Mouse (Mus musculus): ENCODE data around the gene Parp11.

Parp11 gene

DNA sequence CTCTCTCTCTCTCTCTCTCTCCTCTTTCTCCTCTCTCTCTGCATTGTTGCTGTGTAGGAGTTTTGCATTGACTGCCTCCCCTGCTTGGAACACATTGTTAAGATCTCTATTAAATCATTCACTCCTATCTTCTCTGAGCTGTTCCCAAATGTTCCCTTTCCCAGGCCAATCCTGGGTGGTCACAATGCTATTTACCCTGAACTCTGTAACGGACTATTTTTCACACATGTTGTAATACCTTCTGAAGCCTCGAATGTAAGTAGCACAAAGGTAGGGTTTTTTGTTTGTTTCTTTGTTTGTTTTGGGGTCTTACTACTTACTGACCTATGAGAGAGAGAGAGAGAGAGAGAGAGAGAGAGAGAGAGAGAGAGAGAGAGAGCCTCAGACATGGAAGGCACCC, 2.2 kb downstream of the Parp11 start:
- no peak for DNase-seq

DNA sequence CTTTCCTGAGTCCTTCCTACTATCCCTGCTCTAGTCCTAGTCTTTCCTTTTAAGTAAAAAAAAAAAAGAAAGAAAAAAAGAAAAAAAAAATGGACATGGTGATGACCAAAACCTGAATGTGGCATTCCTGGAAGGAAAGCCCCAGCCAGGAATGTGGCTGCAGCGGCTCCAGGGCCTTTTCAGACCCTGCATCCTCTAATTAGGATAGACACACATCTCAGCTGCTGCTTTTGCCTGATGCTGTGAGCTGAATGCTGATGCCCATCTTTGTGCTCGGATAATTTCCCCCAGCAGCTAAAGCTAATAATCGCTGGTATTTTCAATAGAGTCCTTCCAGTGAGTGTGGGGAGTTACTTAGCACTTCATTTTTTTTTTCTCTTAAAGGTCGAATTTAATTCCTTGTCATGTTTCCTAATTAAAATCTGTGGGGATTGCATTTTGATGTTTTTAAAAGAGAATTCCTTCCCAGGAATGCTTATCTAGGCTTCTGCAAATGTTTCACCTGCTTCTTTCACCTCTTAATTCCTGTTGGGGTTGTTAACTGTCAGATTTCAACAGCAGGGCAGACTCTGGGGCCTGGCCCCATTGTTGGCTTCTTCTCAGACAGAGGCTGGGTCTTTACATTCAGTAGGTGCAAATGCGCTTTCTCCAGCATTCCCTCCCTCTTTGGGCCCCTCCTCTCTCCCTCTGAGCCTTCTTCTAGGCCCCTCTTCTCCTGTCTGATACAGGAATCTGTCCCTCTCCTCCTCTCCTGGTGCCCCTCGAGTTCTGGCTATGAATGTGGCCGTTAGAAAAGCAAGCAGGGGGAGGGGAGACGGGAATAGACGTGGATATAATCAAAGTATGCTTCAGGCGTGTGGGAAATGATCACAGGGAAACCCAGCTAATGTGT, 3.1 kb downstream of the Parp11 start:
- peak; percentile 30 for DNase-seq

DNA sequence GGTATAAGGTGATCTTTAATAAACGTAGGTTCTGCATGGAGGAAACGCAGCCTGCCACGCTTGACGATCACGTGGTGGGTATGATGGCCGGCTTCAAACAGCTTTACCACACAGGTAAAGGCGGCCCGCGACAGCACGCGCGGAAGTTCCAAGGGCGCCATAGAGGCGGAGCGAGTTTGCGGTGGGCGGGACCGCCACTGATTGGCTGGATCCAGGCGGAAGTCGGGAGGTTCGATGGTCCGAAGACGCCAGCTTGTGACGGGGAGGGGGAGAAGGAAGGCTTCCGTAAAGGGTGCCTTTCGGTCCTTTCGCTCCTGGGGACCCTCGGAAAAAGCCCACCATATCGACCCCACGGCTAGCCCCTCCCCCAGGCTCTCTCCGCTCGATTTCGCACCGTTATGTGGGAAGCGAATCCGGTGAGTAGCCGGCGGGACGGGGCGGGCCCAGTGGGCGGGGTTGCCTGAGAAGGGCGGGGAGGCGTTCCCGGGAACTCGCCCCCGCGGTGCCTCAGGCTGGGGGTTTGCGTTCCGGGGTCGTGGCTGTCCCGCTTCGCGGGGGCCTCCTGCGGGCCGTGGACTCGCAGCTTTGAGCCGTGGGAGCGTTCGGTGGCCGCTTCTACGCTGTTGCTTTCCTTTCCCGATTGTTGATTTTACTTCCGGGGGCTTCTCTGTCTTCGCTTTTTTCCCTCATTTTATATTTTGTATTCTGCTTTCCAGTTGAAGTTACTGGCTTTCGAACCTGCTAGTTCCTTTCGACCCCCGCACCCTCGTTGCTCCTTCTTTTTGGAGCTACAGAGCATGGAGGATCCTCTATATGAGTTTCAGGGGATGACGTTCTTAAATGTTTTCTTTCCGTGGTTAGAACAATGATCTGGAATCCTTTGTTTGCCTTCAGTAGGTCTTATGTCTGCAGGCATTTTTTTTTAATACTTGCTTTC, 7.0 kb downstream of the Parp11 start:
- peak; percentile 88 for DNase-seq

DNA sequence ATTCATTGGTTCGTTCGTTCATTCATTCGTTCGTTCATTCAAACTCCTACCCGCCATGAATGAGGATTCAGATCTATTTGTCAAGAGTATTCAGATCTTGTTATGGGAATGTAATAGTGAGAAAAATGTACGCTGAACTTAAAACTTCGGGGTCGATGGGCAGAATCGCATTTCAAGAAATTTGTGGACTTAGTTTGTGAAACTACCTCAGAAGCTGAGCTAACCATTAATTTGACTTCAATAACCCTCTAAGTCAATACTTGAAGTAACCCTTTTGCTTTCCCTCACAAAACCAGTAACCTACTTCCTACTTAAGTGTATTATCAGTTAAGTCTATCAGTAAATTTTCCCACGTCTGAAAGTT, 7.7 kb downstream of the Parp11 start:
- no peak for DNase-seq

DNA sequence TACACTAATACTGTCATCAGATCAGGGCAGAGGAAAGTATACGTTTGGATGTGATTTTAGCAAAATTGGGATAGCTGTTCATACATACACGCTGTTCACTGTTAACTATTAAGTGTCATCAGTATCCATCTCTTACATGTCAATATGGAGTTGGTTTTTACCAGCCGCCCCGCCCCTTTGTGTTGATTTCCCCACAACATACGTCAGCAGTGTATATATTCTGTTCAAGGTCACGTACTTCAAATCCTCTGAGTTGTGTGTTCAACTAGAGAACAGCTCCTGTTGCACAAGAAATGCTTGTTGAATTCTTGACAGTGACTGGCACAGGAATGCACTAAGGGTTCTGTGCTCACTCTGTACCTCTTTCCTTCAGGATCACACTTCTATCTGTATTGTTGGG, 8.2 kb downstream of the Parp11 start:
- DNase-seq, result no peak

DNA sequence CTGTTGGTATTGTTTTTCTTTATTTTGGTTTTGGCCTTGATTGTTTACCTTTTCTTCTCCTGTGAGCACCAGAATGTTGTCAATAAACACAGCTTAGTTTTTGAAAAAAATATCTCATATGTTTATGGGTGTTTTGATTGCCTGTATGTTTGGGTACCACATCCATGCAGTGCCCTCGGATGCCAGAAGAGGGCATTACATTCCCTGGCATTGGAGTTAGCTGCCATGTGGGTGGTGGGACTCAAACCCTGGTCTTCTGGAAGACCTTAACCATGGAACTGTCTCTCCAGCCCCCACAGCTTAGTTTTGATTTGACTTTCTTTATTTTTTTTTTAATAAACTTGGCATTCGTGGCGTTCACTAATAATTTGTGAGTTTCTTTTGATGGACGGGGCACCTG, 8.8 kb downstream of the Parp11 start:
- DNase-seq, result no peak

DNA sequence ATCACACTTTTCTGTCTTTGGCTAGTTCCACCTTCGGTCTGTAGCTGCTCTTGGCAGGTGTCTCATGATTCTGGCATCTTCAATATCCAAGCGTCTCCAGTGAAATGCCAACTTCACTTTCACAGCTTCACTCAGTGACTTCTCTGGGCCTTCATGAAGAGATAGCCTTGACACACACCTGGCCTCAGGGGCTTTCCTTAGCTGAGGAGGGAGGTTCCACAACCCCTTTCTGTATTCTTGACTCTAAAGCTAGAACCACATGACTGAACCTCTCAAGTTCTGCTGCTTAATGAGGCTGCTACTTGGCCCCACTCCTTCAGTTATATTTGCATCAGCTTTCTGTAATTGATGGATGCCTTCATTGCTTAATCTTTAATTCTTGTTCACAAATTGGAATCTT, 10.1 kb downstream of the Parp11 start:
- DNase-seq, result no peak

DNA sequence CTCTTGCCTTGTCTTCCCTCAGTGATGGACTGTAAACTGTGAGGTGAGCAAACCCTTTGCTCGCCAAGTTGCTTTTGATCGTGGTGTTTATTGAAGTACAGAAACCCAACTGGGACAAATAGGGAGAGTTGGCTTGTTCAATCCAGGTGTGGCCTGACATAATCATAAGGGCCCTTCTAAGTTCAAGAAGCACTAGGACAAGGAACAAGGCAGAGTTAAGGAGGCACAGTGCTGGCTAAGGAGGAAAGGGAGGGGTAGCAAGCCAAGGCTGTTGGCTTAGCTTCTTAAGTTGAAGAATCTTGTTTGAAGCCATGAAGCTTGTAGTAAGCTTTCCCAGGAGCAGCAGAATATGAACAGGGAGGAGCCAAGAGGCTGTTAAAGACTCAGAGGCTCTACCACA, 13.1 kb downstream of the Parp11 start:
- DNase-seq, result no peak

DNA sequence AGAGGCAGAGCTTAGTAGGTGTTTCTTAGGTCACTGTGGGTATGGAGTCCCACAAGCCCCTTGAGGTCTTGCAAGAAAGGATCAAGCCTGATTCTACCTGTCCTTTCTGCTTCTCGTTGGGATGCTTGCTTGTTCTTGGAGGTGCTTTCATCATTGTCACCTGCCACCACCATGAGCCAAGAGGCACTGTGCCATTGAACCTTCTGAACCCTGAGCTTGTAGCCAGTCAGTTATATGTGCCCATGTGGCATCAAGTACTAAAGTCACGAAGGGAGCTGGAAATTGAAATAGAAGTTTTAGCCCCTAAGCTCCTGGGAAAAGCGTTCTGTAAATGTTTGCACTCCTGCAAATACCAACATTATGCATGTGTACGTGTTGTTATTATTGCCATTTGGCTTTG, 14.9 kb downstream of the Parp11 start:
- no peak for DNase-seq

DNA sequence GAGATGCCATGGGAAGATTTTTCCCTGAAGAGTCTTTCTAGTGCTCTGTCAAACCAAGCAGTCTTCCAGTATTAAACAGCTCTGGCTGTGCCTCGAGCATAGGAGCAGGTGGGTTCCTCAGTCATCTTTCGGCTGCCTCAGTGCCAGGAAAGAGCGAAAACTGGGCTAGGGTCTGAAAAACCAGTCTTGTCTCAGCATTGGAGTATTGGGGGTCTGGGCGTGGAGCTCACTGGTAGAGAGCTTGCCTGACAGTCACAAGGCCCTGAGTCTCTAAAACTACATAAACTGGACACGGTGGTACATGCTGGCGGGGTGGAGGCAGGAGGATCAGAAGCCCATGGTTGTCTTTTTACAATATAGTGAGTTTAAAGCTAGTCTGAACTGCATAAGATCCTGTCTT, 15.6 kb downstream of the Parp11 start:
- no peak for DNase-seq

DNA sequence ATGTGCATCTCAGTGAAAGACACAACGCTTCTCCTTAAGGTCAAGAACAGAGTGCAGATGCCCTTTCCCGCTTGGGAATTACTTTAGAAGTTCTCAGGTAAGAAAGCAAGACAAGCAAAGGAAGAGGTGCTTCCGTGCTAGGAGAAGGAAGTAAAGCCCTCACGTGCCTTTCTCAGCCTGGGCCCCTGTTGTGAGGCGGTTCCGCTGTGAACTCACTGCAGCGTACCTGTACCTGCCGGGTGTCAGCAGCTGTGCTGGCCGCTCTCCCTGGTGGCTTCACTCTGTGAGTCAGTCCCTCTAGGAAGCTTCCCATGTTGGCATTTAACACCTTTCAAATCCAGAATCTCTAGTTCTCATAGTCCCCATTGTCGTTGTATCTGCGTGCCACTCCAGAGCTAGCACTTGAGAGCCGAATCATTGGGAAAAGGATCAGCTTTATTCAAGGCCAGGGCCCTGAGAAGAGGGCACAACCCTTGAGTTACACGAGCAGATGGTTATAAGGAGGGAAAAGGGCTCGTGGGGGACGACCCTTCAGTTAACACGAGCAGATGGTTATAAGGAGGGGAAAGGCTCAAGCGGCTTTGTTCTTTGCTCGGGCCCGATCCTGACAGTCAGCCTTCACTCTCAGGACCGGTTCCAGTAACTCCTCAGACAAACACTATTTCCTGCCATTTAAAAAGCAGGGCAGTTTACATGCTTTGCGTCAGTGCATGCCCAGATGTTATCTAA, 16.8 kb downstream of the Parp11 start:
- DNase-seq, result no peak

DNA sequence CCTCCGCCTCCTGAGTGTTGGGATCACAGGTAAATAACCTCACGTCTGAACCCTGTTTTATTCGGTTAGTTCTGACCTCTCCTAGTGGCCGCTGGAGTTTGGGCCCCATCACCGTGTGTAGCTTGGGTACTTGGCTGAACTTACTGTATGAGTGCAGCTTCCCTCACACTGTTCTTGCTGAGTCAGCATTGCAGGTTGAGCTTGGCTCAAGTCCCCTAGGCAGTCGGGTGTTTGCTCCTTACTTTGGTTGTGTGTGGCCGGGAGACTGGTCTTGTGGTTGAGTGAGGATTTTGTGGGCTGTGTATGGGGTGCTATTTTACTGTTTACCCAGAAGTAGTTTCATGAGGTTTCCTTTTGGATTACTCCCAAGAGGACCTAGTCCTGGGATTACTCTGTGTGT, 17.9 kb downstream of the Parp11 start:
- DNase-seq, result no peak

DNA sequence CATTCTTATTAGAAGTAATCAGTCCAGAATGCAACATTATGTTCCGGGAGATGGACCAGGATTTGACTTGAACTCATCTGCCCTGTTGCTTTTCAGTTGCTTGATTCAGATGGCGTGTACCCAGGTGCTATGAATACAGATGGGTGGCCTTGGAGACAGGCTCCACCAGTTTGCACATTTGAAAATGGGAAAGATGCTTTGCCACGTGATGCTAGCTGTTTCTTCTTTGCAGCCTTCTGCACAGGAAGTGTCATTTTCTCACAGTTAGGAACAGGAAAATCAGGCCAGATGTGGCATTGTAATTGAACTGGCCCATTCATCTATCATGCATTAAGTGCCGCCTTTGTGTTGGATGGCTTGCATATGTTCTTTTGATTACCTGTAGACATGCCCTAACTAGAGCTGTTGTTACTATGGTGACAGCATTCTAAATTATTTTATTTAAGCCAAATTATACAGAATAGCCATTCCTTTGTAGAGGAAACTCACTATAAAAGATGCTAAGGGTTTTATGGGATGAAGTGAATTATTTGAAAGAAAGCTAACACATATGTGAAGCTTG, 20.2 kb downstream of the Parp11 start:
- DNase-seq, result no peak

DNA sequence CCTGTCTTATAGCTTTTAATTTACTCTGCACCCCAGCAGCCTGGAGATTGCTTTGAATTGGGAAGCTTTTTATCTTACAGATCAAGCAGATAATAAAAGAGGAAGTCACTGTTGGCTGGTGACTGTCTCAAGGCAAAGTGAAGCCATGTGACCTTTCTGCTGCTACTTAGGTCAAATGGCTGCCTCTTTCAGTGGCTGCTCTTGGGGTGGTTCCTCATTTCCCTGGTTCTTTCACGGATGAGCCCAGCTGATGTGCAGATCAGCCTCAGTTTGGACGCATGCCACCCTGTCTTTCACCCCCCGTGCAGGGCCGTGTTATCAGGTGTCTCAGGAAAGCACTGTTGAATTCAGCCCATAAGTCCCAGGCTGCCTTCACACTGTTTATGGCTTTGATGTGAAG, 25.4 kb downstream of the Parp11 start:
- no peak for DNase-seq

DNA sequence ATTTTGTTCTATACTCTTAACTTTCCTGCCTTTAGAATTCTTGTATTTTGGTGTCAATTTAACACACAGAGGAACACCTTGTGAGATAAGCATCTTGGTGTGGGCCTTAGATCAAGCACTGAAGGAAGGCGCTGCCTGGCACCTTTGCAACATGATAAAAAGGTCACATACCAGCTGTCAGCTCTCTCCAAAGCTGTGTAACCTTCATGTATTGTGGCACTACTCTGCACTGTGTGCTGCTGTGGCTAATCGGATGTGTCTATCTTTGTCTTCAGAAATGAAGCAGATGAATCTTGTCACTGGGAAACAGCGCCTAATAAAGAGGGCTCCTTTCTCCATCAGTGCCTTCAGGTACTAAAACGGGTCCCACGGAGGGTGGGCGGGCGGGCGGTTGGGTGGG, 27.3 kb downstream of the Parp11 start:
- DNase-seq, result no peak

DNA sequence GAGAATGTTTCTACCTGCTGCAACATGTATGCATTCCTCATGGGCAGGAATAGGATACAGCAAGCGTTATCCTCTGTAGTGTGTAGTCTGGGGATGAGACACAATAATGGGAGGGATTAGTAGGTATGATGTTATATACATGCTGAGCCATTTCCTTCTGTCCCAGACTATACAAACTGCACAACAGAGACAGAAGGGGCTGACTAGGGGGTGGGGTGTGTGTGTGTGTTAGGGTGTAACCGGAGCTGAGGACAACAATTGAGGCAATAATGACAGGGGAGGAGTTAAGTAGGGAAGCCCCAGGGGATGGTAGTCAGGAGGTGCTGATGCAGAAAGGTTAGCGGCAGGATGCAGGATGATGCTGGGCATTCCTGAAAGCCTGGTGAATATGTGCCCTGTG, 28.6 kb downstream of the Parp11 start:
- no peak for DNase-seq

DNA sequence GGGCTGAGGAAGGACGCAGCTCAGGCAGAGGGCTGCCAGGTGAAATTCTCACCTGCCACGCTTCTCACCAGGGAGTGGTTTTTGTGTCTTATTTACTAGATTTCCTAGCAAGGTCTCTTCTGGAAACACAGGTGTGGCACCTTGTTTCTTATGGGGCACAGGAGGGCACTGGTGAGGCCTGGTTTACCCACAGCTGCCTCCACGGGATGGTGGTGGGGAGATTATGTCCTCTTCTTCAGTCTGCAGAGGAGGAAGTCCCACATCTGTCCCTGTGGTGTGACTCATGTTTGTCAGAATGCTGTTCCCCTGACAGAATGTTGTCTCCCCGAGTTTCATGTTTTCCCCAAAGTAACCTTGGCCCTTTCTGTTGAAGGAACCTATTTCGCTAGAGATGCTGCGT, 44.4 kb downstream of the Parp11 start:
- no peak for DNase-seq

DNA sequence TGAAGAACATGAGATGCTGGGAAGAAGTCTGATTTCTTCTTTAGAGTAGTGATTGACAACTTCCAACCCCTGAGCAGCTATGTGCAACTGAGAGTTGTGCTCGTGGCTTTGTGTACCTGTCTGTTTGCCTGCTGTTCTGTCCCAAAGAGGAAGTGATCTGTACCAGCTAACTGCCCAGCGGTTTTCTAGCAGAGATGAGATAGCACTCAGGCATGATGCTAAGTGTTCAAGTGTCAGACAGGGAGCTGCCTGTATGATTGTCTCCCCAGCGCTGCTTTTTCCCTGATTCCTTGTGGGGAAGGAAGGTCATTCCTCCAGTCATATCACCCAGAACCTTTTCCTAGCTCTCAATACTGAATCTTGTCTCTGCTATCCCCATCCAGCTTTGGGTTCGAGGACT, 45.9 kb downstream of the Parp11 start:
- DNase-seq, result no peak

DNA sequence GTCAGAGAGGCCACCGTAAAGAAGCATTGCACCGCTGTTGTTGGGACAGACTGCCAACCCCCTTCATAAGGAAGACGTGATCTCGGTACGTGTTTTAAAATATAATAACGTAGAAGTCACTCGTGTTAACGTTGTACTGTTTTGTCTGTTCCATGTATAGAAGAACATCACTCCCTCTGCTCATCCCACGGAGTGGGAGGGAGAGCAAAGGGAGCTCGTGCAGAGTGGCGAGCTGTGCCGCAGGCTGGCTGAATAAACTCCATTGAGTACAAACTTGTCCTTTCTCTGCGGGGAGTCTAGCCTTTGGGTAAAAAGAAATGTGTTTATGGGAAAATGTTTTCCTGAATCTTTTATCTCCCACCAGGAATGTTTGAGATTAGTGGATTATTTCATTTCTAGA, 47.1 kb downstream of the Parp11 start:
- DNase-seq, result no peak

DNA sequence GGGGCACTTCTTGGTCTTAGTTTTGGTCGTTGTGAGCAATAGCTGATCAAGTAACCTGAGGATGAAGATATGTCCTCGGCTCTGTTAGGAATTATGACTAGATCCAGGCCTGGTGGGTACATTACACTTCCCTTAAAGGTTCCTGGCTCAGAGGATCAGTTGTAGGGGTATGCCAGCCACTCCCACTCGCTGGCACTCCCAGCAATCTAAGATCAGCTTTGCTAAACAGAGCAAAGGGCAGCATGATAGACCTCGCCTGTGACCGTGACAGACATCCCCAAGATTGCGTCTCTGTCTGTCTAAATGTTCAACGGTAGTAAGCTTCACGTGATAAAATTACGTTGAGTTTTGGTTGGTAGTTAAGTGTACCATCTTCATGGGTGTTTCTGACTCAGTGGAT, 47.7 kb downstream of the Parp11 start:
- no peak for DNase-seq

DNA sequence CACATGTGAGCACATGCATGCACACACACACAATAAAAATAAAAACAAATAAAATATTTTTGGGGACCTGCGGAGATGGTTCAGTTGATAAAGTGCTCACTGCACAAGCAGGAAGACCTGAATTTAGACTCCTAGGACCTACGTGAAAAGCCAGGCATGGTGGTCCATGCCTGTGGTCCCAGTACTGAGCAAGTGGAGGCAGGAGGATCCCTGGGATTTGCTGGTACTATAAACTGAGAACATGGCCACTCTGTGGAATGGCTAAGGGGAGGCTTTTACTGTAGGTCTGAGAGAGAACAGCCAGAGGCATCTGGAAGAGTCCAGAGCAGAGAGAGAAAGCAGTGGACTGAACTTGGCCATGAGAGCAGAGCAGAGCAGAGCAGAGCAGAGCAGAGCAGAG, 48.6 kb downstream of the Parp11 start:
- DNase-seq, result no peak

DNA sequence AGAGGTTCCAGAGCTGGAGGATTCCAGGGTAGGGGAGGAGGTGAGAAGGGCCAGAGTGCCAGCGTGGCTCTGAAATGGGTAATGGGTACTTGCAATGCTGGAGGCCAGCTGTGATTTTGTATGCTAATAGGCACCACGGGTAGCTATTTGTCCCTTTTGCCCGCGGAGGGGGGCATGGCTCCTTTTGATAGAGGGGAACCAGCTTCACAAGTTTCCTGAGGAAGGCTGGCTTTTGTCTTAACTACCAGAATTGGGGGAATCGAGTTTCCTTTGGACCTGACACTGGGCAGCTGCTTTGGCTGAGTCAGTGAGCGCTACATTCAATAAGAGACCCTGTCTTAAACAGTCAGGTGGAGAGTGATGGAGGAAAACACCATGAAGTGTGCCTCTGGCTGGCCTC, 49.2 kb downstream of the Parp11 start:
- no peak for DNase-seq

Measured in right cerebral cortex, postnatal 4 days (tissue).